Mouse (Mus musculus): ENCODE results near the gene H2-DMb2.

DNA sequence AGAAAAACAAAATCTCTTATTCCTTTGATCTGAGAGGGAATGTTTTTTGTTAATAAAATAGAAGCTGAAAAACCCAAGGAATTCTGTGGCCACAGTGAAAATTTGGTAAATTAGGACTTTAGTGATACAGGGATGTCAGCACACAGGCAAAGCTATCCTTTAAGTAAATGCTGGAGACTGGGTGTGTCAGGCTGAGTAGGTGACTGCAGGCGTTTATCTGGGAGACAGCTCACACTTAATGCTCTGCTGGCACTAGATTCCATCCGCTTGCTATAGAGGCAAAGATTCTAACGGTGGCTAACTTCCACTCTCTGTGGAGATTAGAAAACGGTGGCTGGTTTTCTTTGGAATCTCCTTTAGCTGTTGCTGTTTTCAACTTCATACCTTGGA, 27.4 kb downstream of the H2-DMb2 start:
- TF ChIP-seq CTCF (IDR thresholded peaks at IDR 0.05; ENCODE audit: low read depth) (no peak), EP300 (IDR thresholded peaks at IDR 0.05; ENCODE audit: low read depth) (no peak)

Measured in liver, postnatal 0 days (tissue).